ENCODE assay signal across 27 mouse cellular contexts in the genomic region with DNA sequence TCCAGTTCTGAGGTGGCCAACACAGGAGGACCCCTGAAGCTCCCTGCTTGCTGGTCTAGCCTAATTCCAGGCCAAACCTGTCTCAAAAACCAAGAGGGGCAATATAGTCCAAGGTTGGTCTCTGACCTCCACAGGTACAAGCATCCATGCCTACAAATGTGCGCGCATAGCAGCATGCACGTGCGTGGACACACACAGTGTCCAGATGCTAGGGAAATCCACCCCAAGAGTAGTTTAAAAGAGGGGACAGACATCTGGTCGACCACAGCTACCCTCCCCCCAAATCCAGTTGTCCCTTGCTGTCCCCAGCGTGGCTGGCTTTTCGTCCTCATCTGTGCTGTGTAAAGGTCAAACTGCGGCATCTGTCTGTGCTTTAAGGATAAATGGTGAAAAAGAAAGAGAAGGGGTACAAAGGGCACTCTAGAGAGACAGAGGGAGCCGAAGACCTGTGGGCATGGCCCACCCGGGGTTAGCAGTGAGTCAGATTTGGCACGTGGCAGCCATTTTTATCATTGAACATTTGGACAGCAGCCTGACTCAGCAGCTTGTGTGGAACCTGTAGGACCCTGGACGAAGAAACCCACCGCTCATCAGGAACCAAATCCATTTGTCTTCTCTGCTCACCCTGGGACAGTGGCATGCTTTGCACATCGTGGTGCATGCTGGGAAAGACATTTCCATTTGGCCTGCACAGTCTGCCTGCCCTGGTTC. TPM values are rescaled to one million over a fixed set of nuclear protein-coding genes. Genes with fewer than 3 reads are reported as not detected.
DNase-seq lines count a peak whose midpoint lies in the region; ATAC-seq lines count a peak whose summit lies in the region.
"Had no signal": no experiment of that assay in that cellular context is flagged by ENCODE, and none has a peak within 500 bp of the region (broad histone marks: within the 10 kb centered on the region; RNA-seq: fewer than 3 reads in every experiment).

No protein-coding gene starts in this region.

- peaks cover 12% of the 10 kb centered on the region for H3K4me1 ChIP-seq in forebrain, embryonic 12.5 days
- peaks cover 18% of the 10 kb centered on the region for H3K4me1 ChIP-seq in forebrain, embryonic 13.5 days
- H3K4me1 ChIP-seq in heart, embryonic 15.5 days (replicated peaks): peaks cover 72% of the 10 kb centered on the region

- intact Hi-C loops in heart, postnatal 36 days (cut with DNase I): loop anchor here (2.0 to 5.0 kb wide), 3 partner anchors 17 to 77 kb away; no protein-coding TSS in a partner anchor

- H3K36me3 ChIP-seq in forebrain, embryonic 12.5 days (replicated peaks): no peaks in the 10 kb centered on the region
- H3K36me3 ChIP-seq in forebrain, embryonic 13.5 days (ENCODE audit: poor library complexity, severe bottlenecking): no peaks in the 10 kb centered on the region
- H3K36me3 ChIP-seq in heart, embryonic 15.5 days: no peaks in the 10 kb centered on the region
- H3K36me3 ChIP-seq: embryonic facial prominence, embryonic 12.5 days; hindbrain, embryonic 10.5 days; hindbrain, embryonic 15.5 days; kidney, embryonic 15.5 days; limb, embryonic 13.5 days; liver, embryonic 12.5 days; neural tube, embryonic 15.5 days had no signal

- no peak for DNase-seq in heart, postnatal 36 days
- DNase-seq in R1 (ENCODE audit: low read depth, low spot score): peak; percentile 57
- no peak for DNase-seq in neural tube, embryonic 10.5 days (ENCODE audit: extremely low spot score, low spot score)
- no peak for DNase-seq in lung, postnatal 36 days
- DNase-seq: adrenal gland, postnatal 10 days; cerebellum, adult 9-10 months; cerebellum, postnatal 36 days; gastrocnemius, postnatal 14 days; kidney, adult 18-20 months; kidney, postnatal 25 days; liver, postnatal 0 days; midbrain, embryonic 14.5 days; retina, postnatal 1 day; right cerebral cortex, postnatal 14 days; thymus, adult 18-20 months; thymus, postnatal 25 days had no signal

- 0 out of 2 replicates have a peak overlapping the region, but pooled peaks have one; percentile 19 for H3K27ac ChIP-seq in forebrain, embryonic 12.5 days
- H3K27ac ChIP-seq in forebrain, embryonic 13.5 days: no peak overlapping the region
- H3K27ac ChIP-seq in heart, embryonic 15.5 days: peak overlapping the region; percentile 2; the same call in 1 of the 2 replicates
- H3K27ac ChIP-seq: hindbrain, embryonic 15.5 days; kidney, embryonic 15.5 days; left cerebral cortex, adult 2 months; liver, embryonic 12.5 days; neural tube, embryonic 15.5 days had no signal

- H3K9ac ChIP-seq in forebrain, embryonic 12.5 days: no peak overlapping the region
- H3K9ac ChIP-seq in forebrain, embryonic 13.5 days: no peak overlapping the region
- no peak overlapping the region for H3K9ac ChIP-seq in heart, embryonic 15.5 days
- H3K9ac ChIP-seq: embryonic facial prominence, embryonic 12.5 days; hindbrain, embryonic 15.5 days; kidney, embryonic 15.5 days; limb, embryonic 13.5 days; liver, embryonic 12.5 days; liver, postnatal 0 days; neural tube, embryonic 15.5 days had no signal

- H3K4me3 ChIP-seq in forebrain, embryonic 12.5 days (replicated peaks): no peak overlapping the region
- H3K4me3 ChIP-seq in forebrain, embryonic 13.5 days: no peak overlapping the region
- H3K4me3 ChIP-seq in heart, embryonic 15.5 days: no peak overlapping the region
- H3K4me3 ChIP-seq: embryonic facial prominence, embryonic 12.5 days; hindbrain, embryonic 10.5 days; hindbrain, embryonic 15.5 days; kidney, embryonic 15.5 days; left cerebral cortex, adult 2 months; limb, embryonic 13.5 days; liver, embryonic 12.5 days; neural tube, embryonic 15.5 days had no signal

- 86% methylated on average over 14 of the region's 14 CpGs for WGBS in forebrain, embryonic 12.5 days
- WGBS in forebrain, embryonic 13.5 days: 86% methylated on average over 14 of the region's 14 CpGs
- 82% methylated on average over 14 of the region's 14 CpGs for WGBS in heart, embryonic 15.5 days

- H3K4me2 ChIP-seq in forebrain, embryonic 12.5 days: no peak overlapping the region
- H3K4me2 ChIP-seq in forebrain, embryonic 13.5 days: no peak overlapping the region
- H3K4me2 ChIP-seq in heart, embryonic 15.5 days: no peak overlapping the region
- H3K4me2 ChIP-seq: embryonic facial prominence, embryonic 12.5 days; hindbrain, embryonic 15.5 days; kidney, embryonic 15.5 days; limb, embryonic 13.5 days; liver, embryonic 12.5 days; neural tube, embryonic 15.5 days had no signal

- no peaks in the 10 kb centered on the region for H3K27me3 ChIP-seq in forebrain, embryonic 12.5 days
- H3K27me3 ChIP-seq in forebrain, embryonic 13.5 days: no peaks in the 10 kb centered on the region
- no peaks in the 10 kb centered on the region for H3K27me3 ChIP-seq in heart, embryonic 15.5 days
- H3K27me3 ChIP-seq: embryonic facial prominence, embryonic 12.5 days; hindbrain, embryonic 15.5 days; kidney, embryonic 15.5 days; limb, embryonic 13.5 days; liver, embryonic 12.5 days; neural tube, embryonic 15.5 days had no signal

- ATAC-seq in forebrain, embryonic 12.5 days (ENCODE audit: low FRiP score): no peak
- ATAC-seq in forebrain, embryonic 13.5 days: no peak
- no peak for ATAC-seq in heart, embryonic 15.5 days (replicated peaks; ENCODE audit: insufficient number of reproducible peaks, insufficient read depth, low FRiP score, low read depth)
- ATAC-seq: liver, embryonic 12.5 days; liver, postnatal 0 days had no signal

- 0 out of 2 replicates have a peak, but pooled peaks cover 3% of the 10 kb centered on the region for H3K9me3 ChIP-seq in forebrain, embryonic 12.5 days
- 0 out of 2 replicates have a peak, but pooled peaks cover 5% of the 10 kb centered on the region for H3K9me3 ChIP-seq in forebrain, embryonic 13.5 days (replicated peaks)
- H3K9me3 ChIP-seq in heart, embryonic 15.5 days (replicated peaks): no peaks in the 10 kb centered on the region
- H3K9me3 ChIP-seq: embryonic facial prominence, embryonic 12.5 days; hindbrain, embryonic 15.5 days; kidney, embryonic 15.5 days; liver, embryonic 12.5 days; neural tube, embryonic 15.5 days had no signal

RNA-seq across cellular contexts. Expression of a gene that starts 23.6 kb away (rescaled TPM):
- 15.2 and 16.7 TPM in 2 replicates for polyA plus RNA-seq in forebrain, embryonic 12.5 days (2016; fragmentation: Nextera tagmentation; extraction: Ambion mirVana)
- polyA plus RNA-seq in forebrain, embryonic 13.5 days (2015; fragmentation: Nextera tagmentation; extraction: Ambion mirVana): 13.5 and 13.8 TPM in 2 replicates
- 16.4 and 22.5 TPM in 2 replicates for polyA plus RNA-seq in heart, embryonic 15.5 days (2015; fragmentation: Nextera tagmentation; extraction: Ambion mirVana)
- total RNA-seq in heart, postnatal 36 days (2021): 10 to 100 TPM; 24.0 to 68.3 TPM
